Mouse (Mus musculus) left cerebral cortex, adult 6 months (tissue): ENCODE results near the gene Aff3. TPM values are rescaled to one million over a fixed set of nuclear protein-coding genes. Genes with fewer than 3 reads are reported as not detected.

Experiments used
- long read RNA-seq, 2 experiments: library from polyadenylated mRNA; unstranded; transcript quantifications; one replicate each; pipeline ENCODE4 v2.0.0; 2019 to 2020
- polyA plus RNA-seq: library from polyadenylated mRNA; unstranded; fragments of <200 nt; fragmentation: Nextera tagmentation; gene quantifications from 2 replicates; pipeline ENCODE4 v1.2.3, GENCODE M21; 2021

Gene Aff3
- polyA plus RNA-seq, result 6.1 and 10.1 TPM in 2 replicates
- long read RNA-seq, experiment 1, partial matches to known transcripts, result 12 of 25 reads
- long read RNA-seq, experiment 1, other reads (novel, unspliced or antisense), result 13 of 25 reads
- long read RNA-seq, experiment 2, partial matches to known transcripts, result 7 of 9 reads
- long read RNA-seq, experiment 2, other reads (novel, unspliced or antisense), result 2 of 9 reads

DNA sequence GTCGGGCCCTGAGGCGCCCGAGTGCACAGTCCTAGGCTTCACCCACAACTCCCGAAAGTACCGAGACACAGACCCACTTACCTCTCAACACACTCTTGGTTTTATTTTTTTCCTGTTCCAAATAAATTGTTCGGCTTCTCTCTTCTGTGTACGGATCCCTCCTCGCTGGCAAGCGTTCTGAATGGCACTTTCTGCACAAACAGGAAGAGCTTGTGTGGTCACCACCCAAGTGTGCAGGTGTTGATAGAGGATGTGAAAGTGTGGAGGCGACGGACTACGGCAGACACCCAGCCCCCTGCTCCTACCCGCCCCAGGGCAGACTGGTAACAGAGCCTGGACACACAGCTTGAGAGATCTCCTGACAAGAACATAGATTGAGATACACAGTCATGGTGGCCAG is at the start of gene Aff3:
Aff3 (minus strand) TSS at position 179 of the 400 bp plus-strand sequence.

DNA sequence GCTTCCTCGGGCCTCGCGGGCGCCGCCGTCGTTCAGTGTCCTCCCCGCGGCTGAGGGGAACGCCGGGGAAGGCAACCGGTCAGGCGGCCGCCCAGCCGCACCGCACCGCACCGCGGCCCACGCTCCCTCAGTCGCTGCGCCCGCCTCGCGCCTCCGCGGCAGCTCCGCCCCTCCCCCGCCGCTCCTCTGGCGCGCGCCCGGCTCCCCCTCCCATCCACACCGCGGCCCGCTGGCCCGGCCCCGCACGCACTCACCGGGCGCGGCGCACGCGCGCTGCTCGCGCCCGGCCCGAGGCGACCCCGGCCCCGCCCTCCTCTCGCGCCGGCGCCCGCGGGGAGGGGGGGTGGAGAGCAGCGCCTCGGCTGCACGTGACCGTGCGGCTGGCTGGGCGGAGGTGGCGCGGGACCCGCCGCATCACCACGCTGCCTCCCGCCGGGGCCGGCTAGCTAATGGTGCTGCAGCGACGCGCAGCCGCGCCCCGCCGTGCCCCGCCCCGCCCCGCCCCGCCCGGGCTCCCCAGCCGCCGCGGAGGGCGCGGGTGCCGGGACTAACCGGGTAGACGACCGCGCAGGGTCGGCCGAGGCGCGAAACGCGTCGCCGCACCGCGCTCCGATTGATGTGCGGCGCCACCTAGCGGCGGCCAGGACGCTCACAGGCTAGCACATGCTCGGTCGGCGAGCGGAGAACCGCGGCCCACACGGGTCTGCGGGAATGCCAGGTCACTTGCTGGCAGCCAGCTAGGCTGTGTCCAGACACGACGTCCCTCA is 535.1 kb downstream of the Aff3 start, which contains the start of gene Rev1:
Rev1 (minus strand) TSS at position 301 of the 767 bp plus-strand sequence.

Other genes with a start within 250 kb of the Aff3 start
- gene Lonrf2, start 171.8 kb upstream of the Aff3 start, polyA plus RNA-seq, result 16.6 and 21.1 TPM in 2 replicates
- gene Chst10, start 233.2 kb upstream of the Aff3 start, polyA plus RNA-seq, result 37.7 and 50.8 TPM in 2 replicates